Mouse (Mus musculus) urinary bladder, postnatal 4 days (tissue): ENCODE results near the gene Gm20219.

ENCODE experiments used
- DNase-seq, 2 experiments: peaks; one replicate each; pipeline ENCODE4 v3.0.0; 2021 to 2022; ENCODE audit warnings: low spot score in 2 of 2

Gm20219 gene

GRCm38 (mm10) chr17:56552781-56553363 lies 1.3 kb downstream of the Gm20219 start:
- no peak for DNase-seq

- peak in 1 of 2 experiments; percentile 15 for DNase-seq
Observed at GRCm38 (mm10) chr17:56551841-56552581, 2.2 kb downstream of the Gm20219 start.

DNA sequence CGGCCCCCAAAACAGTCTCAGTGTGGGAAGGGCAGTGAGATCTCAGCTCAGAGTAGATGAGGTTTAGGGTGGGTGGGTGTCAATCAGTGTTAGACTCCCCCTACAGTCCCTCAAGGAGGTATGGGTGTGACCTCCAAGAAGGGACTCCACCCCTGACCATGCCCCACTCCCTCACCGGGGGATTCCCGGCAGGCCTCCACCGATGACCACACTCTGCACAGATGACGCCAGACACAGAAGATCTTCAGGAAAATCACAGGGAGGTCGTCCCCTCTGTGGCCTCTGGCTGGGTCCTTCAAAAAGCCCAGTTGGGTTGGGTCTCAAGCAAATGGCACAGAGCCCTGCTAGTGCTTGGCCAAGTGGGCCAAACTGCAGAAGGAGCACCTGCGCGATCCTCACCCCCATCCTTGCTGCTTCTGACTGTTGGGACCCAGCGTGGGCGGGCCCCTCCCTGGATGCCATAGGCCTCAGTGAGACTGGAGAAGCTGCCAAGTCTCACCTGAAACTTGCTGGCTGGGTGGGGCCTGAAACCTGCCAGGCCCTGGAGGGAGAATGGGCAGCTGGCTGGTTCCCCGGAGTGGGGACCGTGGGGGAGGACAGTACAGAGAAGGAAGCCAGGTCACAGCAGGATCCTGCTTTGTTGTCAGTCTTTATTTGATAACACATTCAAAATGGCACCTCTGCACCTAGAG lies 3.3 kb downstream of the Gm20219 start:
- no peak for DNase-seq

- DNase-seq, result peak in 1 of 2 experiments; percentile 54
Observed at GRCm38 (mm10) chr17:56548605-56549105, 5.5 kb downstream of the Gm20219 start.

DNA sequence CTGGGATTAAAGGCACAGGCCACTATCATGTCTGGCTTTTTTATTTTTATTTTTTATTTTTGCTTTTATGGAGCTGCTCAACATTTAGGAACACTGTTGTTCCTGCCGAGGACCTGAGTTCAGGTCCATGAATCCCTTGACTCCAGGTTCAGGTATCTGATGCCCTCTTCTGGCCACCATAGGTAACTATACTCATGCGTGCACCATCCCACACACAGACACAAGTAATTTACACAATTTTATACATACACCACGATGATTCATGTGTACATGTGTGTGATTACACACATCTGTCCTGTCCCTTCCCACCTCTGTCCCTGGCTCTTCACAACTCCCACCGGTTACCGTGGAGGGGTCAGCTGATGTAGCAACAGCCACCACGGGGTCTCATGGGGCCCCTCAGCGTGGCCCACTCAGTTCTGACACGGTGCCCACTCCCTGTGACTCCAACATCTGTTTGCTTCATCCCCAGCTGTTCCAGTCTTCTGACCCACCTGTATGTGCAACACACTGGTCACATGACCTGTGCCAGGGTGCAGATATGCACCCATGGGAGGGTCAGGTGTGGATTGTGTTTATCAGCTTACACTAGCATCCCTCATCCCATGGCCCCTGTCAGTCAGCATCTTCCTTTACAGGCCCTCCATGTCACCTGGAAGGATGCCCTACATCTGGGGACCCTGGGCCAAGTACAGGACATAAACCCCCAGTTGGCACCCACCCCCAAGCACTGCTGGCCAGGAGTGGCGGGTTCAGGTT lies 6.2 kb downstream of the Gm20219 start:
- DNase-seq, result peak in 1 of 2 experiments; percentile 54

DNA sequence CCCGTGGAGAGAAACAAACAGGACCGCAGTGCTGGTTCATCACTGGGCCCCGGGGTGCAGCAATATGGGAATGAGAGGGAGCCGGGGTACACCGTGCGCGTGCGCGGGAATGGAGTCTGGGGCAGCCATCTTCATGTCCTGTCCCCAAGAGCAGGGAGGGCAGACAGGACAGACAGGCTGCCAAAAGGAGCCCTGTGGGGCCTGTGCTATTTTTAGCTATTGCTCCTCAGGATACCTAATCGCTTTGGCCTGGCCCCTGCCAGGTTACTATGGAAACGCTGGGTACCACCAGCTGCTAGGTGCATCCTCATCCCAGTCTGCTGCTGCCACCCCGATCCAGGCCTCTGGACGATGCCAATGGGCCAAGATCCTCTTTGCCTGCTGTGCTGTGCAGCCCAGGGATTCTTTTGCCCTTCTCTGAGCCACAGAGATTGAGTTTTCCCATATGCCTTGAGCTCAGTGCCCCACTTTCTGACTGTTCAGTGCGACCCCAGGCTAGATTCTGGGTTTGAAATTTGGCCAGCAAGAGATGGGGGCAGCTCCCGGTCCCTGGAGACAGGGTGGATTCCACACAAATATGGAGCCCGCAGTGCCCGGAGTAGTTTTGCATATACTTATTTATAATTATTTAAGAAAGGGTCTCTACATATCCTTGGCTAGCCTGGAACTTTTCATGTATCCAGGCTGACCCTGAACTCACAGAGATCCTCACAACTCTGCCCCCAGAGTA lies 6.9 kb downstream of the Gm20219 start:
- DNase-seq, result peak in 1 of 2 experiments; percentile 55

DNA sequence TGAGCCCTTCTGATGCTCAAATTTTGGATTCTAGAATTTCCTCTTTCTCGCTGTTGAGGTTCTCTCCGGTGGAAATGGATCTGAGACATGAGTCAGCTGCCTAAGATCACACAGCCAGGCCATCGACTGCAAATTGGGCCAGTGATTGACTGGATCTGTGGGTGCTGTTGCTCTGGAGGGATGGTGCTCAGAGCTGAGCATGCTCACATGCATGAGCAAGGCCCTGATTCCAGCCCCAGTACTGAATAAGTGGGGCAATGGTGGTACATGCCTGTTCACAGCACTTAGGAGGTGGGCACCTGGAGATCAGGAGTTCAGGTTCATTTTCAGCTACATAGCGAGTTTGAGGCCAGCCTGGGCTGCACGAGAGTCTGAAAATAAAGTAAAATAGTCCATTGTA lies 7.6 kb downstream of the Gm20219 start:
- DNase-seq, result no peak

DNA sequence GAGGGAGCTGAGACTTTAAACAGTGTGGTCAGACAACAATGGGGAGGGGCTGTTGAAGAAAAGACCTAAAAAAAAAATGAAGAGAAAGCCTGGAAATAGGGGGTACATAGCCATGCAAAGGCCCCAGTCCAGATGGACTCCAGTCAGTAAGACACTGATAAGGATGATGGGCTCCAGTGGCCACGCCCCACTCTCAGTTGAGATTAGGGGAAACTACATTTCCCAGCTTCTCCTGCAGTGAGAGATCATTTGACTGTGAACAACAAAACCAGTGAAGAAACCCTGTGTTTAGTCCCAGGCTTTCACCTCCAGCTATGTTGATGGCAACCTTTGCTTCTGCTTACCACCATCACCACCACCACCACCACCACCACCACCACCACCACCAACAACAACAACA lies 8.2 kb downstream of the Gm20219 start:
- no peak for DNase-seq

DNA sequence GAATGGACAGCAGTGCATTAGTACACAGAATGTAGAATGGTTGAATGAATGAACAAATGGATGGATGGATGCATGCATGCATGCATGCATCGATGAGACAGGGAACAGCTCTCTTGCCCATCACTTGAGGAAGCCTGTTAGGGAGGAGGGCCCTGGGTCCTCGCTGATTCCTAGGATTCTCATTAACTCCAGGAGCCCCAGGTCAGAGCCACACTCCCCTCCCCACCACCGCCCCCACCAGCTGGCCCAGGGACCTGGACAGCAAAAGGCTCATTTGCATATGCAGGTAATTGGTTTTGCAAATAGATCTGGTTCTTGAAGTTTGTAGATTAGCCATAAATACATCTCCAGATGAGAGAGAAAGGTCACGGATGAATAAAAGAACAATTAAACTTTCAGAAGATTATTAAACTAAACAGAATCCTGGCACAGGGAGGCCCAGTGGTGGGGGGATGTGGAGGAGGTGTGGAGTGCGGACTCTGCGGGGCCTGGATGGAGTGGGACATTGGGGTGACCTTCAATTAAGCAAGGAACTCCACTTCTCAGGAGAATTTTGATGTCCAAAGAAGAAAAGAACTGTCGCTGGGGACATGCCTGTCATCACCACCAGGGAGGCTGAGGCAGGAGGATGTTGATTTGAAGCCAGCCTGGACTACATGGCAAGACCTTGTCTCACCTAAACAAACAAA lies 9.3 kb downstream of the Gm20219 start:
- peak in 1 of 2 experiments; percentile 57 for DNase-seq

GRCm38 (mm10) chr17:56543684-56544224 lies 10.4 kb downstream of the Gm20219 start:
- DNase-seq, result no peak

GRCm38 (mm10) chr17:56542736-56543135 lies 11.5 kb downstream of the Gm20219 start:
- DNase-seq, result no peak

GRCm38 (mm10) chr17:56540562-56540975 lies 13.6 kb downstream of the Gm20219 start:
- no peak for DNase-seq

GRCm38 (mm10) chr17:56537912-56538311 lies 16.3 kb downstream of the Gm20219 start:
- DNase-seq, result no peak

DNA sequence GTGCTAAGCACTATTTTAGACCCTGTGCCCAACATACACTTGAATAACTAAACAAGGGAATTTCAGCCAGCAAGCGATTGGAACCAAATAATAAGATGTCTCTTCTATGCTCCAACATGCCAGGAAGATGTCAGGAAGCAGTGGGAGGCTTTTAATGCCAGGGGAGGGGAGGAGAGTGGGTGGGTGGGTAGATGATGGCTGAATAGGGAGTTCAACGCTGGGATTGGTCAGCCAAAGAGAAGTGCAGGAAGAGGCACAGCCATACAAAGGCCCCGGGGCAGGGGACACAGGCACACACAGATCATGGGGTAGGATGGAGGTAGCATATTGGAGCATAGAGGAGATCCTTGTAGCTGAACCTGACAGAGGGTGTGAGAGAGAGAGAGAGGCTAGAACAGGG lies 17.3 kb downstream of the Gm20219 start:
- no peak for DNase-seq

DNA sequence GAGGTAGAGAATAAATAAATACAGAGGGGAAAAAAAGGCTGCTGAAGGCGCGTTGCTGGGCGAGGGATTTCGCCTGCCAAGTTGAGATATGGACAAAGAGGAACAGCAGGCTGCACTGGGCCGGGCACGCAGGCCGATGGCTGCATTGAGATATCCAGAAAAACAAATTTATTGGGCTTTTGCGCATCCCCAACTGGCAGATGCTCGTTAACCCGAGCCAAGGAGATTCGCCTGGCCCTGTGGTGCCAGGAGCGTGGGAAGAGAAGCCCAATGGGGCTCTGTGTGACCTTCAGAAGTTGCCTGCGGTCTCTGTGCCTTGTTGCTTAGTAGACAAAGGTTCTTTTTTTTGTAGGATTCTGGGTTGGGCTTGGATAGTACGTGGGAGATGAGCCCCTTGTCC lies 18.0 kb downstream of the Gm20219 start:
- DNase-seq, result no peak

GRCm38 (mm10) chr17:56524943-56525342 lies 29.2 kb downstream of the Gm20219 start:
- no peak for DNase-seq

- no peak for DNase-seq
Observed at GRCm38 (mm10) chr17:56522744-56523143, 31.4 kb downstream of the Gm20219 start.

DNA sequence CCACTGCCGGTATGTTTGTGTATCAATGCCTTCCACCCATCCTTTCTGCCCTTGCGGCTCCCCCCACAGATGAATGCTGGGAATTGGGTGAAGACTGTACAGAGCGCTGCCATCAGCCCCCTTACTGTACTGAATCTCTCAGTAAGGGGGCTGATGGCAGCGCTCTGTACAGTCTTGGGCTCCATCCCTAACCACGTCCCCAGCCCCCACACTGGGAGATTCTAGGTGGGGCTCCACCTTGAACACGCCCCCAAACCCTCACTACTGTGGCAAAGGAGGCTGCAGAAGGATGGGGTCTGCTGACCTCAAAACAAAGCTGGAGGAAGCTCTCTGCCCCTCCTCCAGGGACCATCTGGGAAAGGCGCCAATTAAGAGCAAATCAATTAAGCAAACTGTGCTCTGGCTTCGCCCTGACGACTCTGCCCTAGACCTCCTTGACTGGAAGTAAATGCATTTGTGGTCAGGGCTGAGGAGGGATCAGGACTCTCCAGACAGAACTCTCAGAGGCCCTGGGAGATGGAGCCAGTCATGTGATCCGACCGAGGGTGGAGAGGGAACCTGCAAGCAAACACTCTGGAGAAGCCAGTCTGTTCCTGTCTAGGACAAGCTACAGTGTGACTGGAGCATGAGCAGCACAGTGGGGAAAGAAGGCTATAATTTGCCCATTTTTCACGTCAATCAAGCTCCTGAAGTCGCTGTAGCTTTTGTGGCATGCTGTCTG lies 38.3 kb downstream of the Gm20219 start:
- no peak for DNase-seq

GRCm38 (mm10) chr17:56514916-56515315 lies 39.3 kb downstream of the Gm20219 start:
- no peak for DNase-seq

- DNase-seq, result no peak
Observed at GRCm38 (mm10) chr17:56514330-56514729, 39.9 kb downstream of the Gm20219 start.
